Mouse (Mus musculus) cerebellum, adult (tissue): ENCODE measurements at regions not wholly inside any gene's neighbourhood (a gene's known extent, or its start where the extent isn't known, plus 50 kb on each side); places are given as distances from the start of the nearest gene placed in this dataset.
"Not testable (repeated sequence)": the region's sequence is repeated elsewhere in the genome, so short reads cannot be mapped to it uniquely, and the experiment has no call there.

Source experiments
- ATAC-seq: cut with Nextera tagmentation; 2 replicates; pipeline ENCODE4 v1.9.2; 2017; ENCODE audit warnings: mild to moderate bottlenecking, moderate library complexity, mixed read lengths; ENCODE audit not compliant: insufficient number of reproducible peaks, low FRiP score, low TSS enrichment

GRCm38 (mm10) chr17:17197229-17197628 lies 76.0 kb downstream of the Zfp97 start:
- not testable (repeated sequence) for ATAC-seq

GRCm38 (mm10) chr17:17229069-17229468 lies 107.9 kb downstream of the Zfp97 start:
- ATAC-seq, result no peak

- peak; percentile 100 for ATAC-seq
Observed at GRCm38 (mm10) chr17:17234329-17235185, 113.3 kb downstream of the Zfp97 start.

- not testable (repeated sequence) for ATAC-seq
Observed at GRCm38 (mm10) chr17:17235186-17235482, 113.9 kb downstream of the Zfp97 start.
